Mouse (Mus musculus) heart, embryonic 12.5 days (tissue): Measurements from ENCODE around the gene Cyp2d22. TPM values are rescaled to one million over a fixed set of nuclear protein-coding genes. Genes with fewer than 3 reads are reported as not detected.

Experiments
- ATAC-seq: fragments of 200-750 bp; cut with Nextera tagmentation; 2 replicates; pipeline ENCODE4 v1.8.0; 2017; ENCODE audit warnings: moderate TSS enrichment, moderate library complexity; ENCODE audit not compliant: insufficient number of reproducible peaks, low FRiP score
- H3K27ac ChIP-seq: fragments of 300-500 bp; sonication (generic); 2 replicates; pipeline ENCODE4 v1.5.1; 2016; ENCODE audit warnings: mild to moderate bottlenecking, moderate library complexity; ENCODE audit not compliant: poor library complexity, severe bottlenecking
- H3K27me3 ChIP-seq: fragments of 300-500 bp; sonication (generic); replicated peaks from 2 replicates; pipeline ENCODE4 v1.6.1; 2016; ENCODE audit warnings: mild to moderate bottlenecking, moderate library complexity
- H3K36me3 ChIP-seq: fragments of 300-500 bp; sonication (generic); 2 replicates; pipeline ENCODE4 v1.6.1; 2016; ENCODE audit warnings: mild to moderate bottlenecking, moderate library complexity
- H3K4me1 ChIP-seq: fragments of 300-500 bp; sonication (generic); replicated peaks from 2 replicates; pipeline ENCODE4 v1.6.1; 2016; ENCODE audit warnings: mild to moderate bottlenecking
- H3K4me2 ChIP-seq: fragments of 300-500 bp; sonication (generic); 2 replicates; pipeline ENCODE4 v1.6.1; 2016; ENCODE audit warnings: mild to moderate bottlenecking, moderate library complexity
- H3K4me3 ChIP-seq: fragments of 300-500 bp; sonication (generic); 2 replicates; pipeline ENCODE4 v1.5.1; 2016; ENCODE audit warnings: mild to moderate bottlenecking
- H3K9ac ChIP-seq: fragments of 300-500 bp; sonication (generic); 2 replicates; pipeline ENCODE4 v1.6.1; 2016; ENCODE audit warnings: mild to moderate bottlenecking, moderate library complexity
- H3K9me3 ChIP-seq: fragments of 300-500 bp; sonication (generic); replicated peaks from 2 replicates; pipeline ENCODE4 v1.6.1; 2016; ENCODE audit warnings: mild to moderate bottlenecking, moderate library complexity
- WGBS: fragments of 180-500 bp; shearing (Covaris S2); methylation state at CpG from one replicate; pipeline ENCODE4 v1.1.7; 2016; 5-methylcytosine and 5-hydroxymethylcytosine counted together
- microRNA-seq: library from miRNA; unstranded; fragments of <30 nt; microRNA quantifications from one replicate; pipeline ENCODE4, GENCODE M21; 2017
- polyA plus RNA-seq: library from polyadenylated mRNA; unstranded; fragments of >200 nt; fragmentation: Nextera tagmentation; extraction: Ambion mirVana; gene quantifications from 2 replicates; pipeline ENCODE4 v1.2.1, GENCODE M21; 2016

Cyp2d22 gene
- polyA plus RNA-seq, 1 experiment from 2014 or later: 8.0 TPM

DNA sequence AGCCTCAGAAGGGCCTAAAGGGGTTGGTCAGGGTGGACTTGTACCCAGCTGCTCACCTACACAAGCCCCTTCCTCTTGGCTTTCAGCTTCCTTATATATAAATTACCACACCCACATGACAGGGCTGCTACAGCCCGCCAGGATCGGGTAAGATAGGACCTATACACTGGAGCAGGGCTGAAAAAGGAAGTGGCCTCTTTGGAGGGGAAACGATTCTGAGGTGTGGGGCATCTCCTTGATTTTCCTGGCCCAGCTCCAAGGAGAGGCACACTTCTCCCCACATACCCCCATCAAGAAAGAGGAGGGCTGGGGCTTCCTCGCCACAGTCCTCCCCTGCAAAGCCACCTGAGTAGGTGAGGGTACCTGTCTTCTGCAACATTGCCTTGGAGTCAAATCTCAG, 42.2 kb downstream of the Cyp2d22 start:
- H3K27ac ChIP-seq: peak overlapping the region; percentile 71; the same call in 1 of the 2 replicates
- no peak for ATAC-seq
- H3K4me1 ChIP-seq: peaks cover 41% of the 10 kb centered on the region
- H3K27me3 ChIP-seq: no peaks in the 10 kb centered on the region
- H3K4me2 ChIP-seq: peak overlapping the region; percentile 73
- H3K4me3 ChIP-seq: peak overlapping the region; percentile 67
- peaks cover 30% of the 10 kb centered on the region for H3K36me3 ChIP-seq
- 22% methylated on average over 4 of the region's 4 CpGs for WGBS
- no peaks in the 10 kb centered on the region for H3K9me3 ChIP-seq
- peak overlapping the region; percentile 73 for H3K9ac ChIP-seq

DNA sequence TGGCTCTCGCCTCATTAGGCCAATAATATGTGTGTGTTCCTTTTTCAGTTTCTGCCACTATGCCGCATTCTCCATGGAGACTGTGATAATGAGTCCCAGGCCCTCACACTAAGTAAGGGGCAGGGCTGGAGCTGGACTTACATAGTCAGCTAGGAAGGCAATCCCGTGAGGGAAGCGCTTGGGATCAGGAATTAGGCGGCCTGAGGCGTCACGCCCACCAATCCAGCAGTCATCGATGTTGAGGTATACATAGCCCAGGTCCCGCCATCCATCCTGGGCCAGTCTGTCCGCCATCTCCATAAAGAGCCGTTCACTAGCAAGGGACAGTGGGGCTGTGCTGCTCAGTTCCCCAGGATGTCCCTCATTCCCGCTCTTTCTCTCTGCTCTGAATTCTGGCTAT, 43.4 kb downstream of the Cyp2d22 start:
- Histone ChIP-seq H3K4me3 (no peak overlapping the region), H3K36me3 (peaks cover 40% of the 10 kb centered on the region), H3K27me3 (no peaks in the 10 kb centered on the region), H3K4me1 (peaks cover 32% of the 10 kb centered on the region), H3K4me2 (no peak overlapping the region), H3K9ac (no peak overlapping the region), H3K27ac (no peak overlapping the region), H3K9me3 (no peaks in the 10 kb centered on the region)
- no peak for ATAC-seq
- 88% methylated on average over 12 of the region's 12 CpGs for WGBS

DNA sequence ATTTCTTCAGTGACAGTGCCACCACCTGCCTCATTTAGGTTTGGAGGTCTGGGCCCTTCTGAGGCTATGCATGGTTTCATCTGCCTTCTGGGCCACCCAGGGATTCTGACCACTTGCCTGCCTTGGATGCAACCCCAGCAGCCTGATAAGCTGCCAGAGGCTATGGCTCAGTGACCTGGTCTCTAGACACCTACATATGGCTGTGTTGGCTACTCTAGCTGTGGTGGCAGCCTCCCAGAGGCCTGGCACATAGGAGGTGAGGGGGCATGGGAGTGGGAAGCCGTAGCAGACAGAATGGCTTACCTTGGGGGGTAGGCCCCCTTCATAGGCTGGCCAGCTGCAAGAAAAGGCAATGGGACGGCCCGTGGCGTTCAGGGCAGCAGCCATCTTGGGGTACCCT, 44.9 kb downstream of the Cyp2d22 start:
- Histone ChIP-seq H3K9me3 (no peaks in the 10 kb centered on the region), H3K27ac (no peak overlapping the region), H3K4me3 (no peak overlapping the region), H3K9ac (no peak overlapping the region), H3K4me1 (peaks cover 17% of the 10 kb centered on the region), H3K36me3 (peaks cover 53% of the 10 kb centered on the region), H3K27me3 (no peaks in the 10 kb centered on the region), H3K4me2 (no peak overlapping the region)
- 93% methylated on average over 4 of the region's 4 CpGs for WGBS
- ATAC-seq: no peak

DNA sequence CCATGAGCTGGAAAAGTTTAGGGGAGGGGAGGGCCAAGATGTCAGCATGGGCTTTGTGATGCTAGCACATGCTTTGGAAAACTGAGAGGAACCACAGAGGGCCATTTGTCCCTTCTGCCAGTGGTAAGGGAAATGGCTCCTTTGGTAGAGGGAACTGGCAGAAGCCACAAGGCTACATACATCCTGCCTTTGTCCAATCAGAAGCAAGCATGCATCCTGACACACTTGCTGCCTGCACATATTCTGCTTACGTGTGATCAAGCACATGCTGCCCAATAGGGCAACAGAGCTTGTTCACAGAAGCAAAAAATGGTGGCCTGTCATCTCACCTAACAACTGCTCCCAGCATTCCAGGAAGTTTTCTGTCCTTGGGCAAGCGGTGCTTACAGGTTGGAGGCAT, 54.7 kb downstream of the Cyp2d22 start:
- Histone ChIP-seq H3K9me3 (no peaks in the 10 kb centered on the region; the same call in 1 of the 2 replicates), H3K9ac (no peak overlapping the region), H3K4me1 (no peaks in the 10 kb centered on the region), H3K4me2 (no peak overlapping the region), H3K27ac (no peak overlapping the region), H3K27me3 (0 out of 2 replicates have a peak, but pooled peaks cover 11% of the 10 kb centered on the region), H3K36me3 (peaks cover 22% of the 10 kb centered on the region), H3K4me3 (no peak overlapping the region)
- WGBS: 62% methylated on average over 2 of the region's 2 CpGs
- ATAC-seq: no peak

DNA sequence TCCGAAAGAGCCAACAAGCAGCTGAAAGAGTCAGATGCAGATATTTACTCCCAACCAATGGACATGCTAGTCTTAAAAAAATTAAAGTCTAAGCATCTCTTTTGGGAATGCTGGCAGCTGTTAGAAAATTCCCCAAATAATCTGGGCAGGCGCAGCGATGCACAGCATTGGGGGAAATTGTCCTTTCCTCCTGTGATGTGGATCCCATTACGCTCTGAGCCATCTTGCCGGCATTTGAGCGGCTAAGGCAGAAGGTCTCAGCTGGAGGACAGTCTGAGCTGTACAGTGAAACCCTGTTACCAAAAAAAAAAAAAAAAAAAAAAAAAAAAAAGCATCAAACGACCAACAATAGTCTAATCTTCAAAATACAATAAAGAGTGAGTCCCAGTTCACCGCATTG, 57.9 kb downstream of the Cyp2d22 start:
- Histone ChIP-seq H3K4me2 (no peak overlapping the region), H3K36me3 (no peaks in the 10 kb centered on the region), H3K4me3 (no peak overlapping the region), H3K4me1 (no peaks in the 10 kb centered on the region), H3K27ac (no peak overlapping the region), H3K9me3 (no peaks in the 10 kb centered on the region; the same call in 1 of the 2 replicates), H3K27me3 (0 out of 2 replicates have a peak, but pooled peaks cover 11% of the 10 kb centered on the region), H3K9ac (no peak overlapping the region)
- no peak for ATAC-seq
- 79% methylated on average over 8 of the region's 8 CpGs for WGBS

Small RNAs within 50 kb of the gene (microRNA-seq; reads per million reads assigned to microRNA genes)
- gene Gm25990: not detected
- not detected for gene Gm27331
- gene Mir7684: not detected

Other genes starting within 250 kb of the Cyp2d22 start
- 110 and 118 TPM in 2 replicates for gene Srebf2, start 233.1 kb downstream of the Cyp2d22 start, polyA plus RNA-seq
- 0.19 and 0.35 TPM in 2 replicates for gene Shisa8, start 167.4 kb downstream of the Cyp2d22 start, polyA plus RNA-seq
- gene Tnfrsf13c, start 155.9 kb downstream of the Cyp2d22 start, polyA plus RNA-seq: 0.09 TPM in 1 of 2 replicates, not detected in the other
- gene Cenpm, start 135.5 kb downstream of the Cyp2d22 start, polyA plus RNA-seq: 57.9 and 67.0 TPM in 2 replicates
- not detected in 2 replicates for gene 1500009C09Rik, start 127.9 kb downstream of the Cyp2d22 start, polyA plus RNA-seq
- 3.8 and 4.9 TPM in 2 replicates for gene Sept3, start 105.4 kb downstream of the Cyp2d22 start, polyA plus RNA-seq
- 0.35 and 0.66 TPM in 2 replicates for gene Wbp2nl, start 81.3 kb downstream of the Cyp2d22 start, polyA plus RNA-seq
- 40.5 and 44.6 TPM in 2 replicates for gene Naga, start 41.3 kb downstream of the Cyp2d22 start, polyA plus RNA-seq
- gene Pheta2, start 41.3 kb downstream of the Cyp2d22 start, polyA plus RNA-seq: 9.8 and 9.9 TPM in 2 replicates
- 299 and 309 TPM in 2 replicates for gene Smdt1, start 41.3 kb downstream of the Cyp2d22 start, polyA plus RNA-seq
- 475 and 496 TPM in 2 replicates for gene Ndufa6, start 25.9 kb downstream of the Cyp2d22 start, polyA plus RNA-seq
- not detected in 2 replicates for gene Cyp2d11, start 13.8 kb upstream of the Cyp2d22 start, polyA plus RNA-seq
- 0.15 TPM in 1 of 2 replicates, not detected in the other for gene Cyp2d10, start 26.9 kb upstream of the Cyp2d22 start, polyA plus RNA-seq
- not detected in 2 replicates for gene Cyp2d9, start 53.2 kb upstream of the Cyp2d22 start, polyA plus RNA-seq
- gene Cyp2d12, start 174.8 kb upstream of the Cyp2d22 start, polyA plus RNA-seq: not detected in 2 replicates
- gene Cyp2d34, start 240.7 kb upstream of the Cyp2d22 start, polyA plus RNA-seq: not detected in 2 replicates